ENCODE assay signal across 26 mouse cellular contexts in the genomic region with DNA sequence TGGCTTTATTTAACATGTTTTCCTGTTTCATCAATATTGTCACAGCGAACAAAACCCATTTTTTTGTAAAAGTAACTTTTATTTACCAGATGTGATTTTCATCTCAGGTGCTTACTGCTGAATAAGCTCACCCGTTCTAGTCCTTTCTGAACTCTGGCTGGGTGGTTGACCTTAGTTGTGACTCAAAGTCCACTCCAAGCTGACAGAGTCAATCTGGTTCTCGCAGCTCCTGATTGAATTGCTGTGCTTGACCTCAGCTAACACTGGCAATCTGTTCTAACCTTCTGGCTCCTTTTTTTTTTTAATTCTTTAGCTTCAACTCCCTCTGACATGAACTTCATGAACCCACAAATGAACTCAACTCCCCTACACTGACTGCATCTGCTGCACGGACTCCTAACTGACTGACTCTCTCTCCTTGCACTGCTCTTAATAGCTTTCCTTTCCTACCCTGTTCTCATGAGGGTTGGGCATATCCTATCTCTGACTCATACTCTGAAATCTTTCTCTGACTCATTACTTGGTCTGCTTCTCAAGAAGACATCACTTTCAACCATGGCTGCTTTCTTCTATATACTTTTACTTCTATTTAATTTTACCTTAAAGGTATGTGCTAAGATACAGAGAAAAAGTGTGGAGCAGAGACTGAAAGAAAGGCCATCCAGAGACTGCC.
DNase-seq lines count a peak whose midpoint lies in the region; ATAC-seq and TF ChIP-seq lines count a peak whose summit lies in the region.
"Had no signal": no experiment of that assay in that cellular context is flagged by ENCODE, and none has a peak within 500 bp of the region (broad histone marks: within the 10 kb centered on the region; RNA-seq: fewer than 3 reads in every experiment).

No protein-coding gene starts in this region.

- no peak for DNase-seq in hindbrain, embryonic 11.5 days (ENCODE audit: low spot score)
- DNase-seq in kidney, adult 9 months = peak; percentile 6
- DNase-seq in kidney, postnatal 25 days = no peak
- DNase-seq in 3T3-L1 (ENCODE audit: low read depth, low spot score) (peak; percentile 70), NIH3T3 (ENCODE audit: low read depth) (peak; percentile 2)
- DNase-seq in layer of hippocampus, adult 2 months (ENCODE audit: low spot score in 2 of 2) = no peak
- DNase-seq: adrenal gland, postnatal 10 days; adrenal gland, postnatal 36 days; cerebellum, adult 18-20 months; cerebellum, adult 9-10 months; cerebellum, postnatal 14 days; gastrocnemius, postnatal 10 days; gastrocnemius, postnatal 36 days; heart, adult 2 months; heart, postnatal 10 days; heart, postnatal 36 days had no signal

- H3K36me3 ChIP-seq in hindbrain, embryonic 11.5 days (ENCODE audit: control insufficient read depth, insufficient read depth, low read length) = no peaks in the 10 kb centered on the region
- H3K36me3 ChIP-seq in hindbrain, embryonic 13.5 days = no peaks in the 10 kb centered on the region
- H3K36me3 ChIP-seq: forebrain, embryonic 10.5 days; heart, embryonic 10.5 days; heart, embryonic 15.5 days; hindbrain, embryonic 10.5 days; hindbrain, embryonic 15.5 days had no signal

- H3K4me3 ChIP-seq in hindbrain, embryonic 11.5 days (ENCODE audit: low read depth, low read length) = no peak overlapping the region
- no peak overlapping the region for H3K4me3 ChIP-seq in hindbrain, embryonic 13.5 days
- no peak overlapping the region for H3K4me3 ChIP-seq in layer of hippocampus, adult 2 months
- H3K4me3 ChIP-seq: forebrain, embryonic 10.5 days; forebrain, embryonic 13.5 days; heart, adult 2 months; heart, embryonic 10.5 days; heart, embryonic 15.5 days; hindbrain, embryonic 10.5 days; hindbrain, embryonic 15.5 days had no signal

- H3K9ac ChIP-seq in hindbrain, embryonic 11.5 days (ENCODE audit: low read depth, low read length) = no peak overlapping the region
- H3K9ac ChIP-seq in hindbrain, embryonic 13.5 days = no peak overlapping the region
- H3K9ac ChIP-seq: forebrain, embryonic 13.5 days; heart, embryonic 15.5 days; hindbrain, embryonic 15.5 days had no signal

- no peak for TF ChIP-seq CTCF in layer of hippocampus, adult 2 months (conservative IDR thresholded peaks at IDR 0.05)

- no peak overlapping the region for H3K4me2 ChIP-seq in hindbrain, embryonic 11.5 days (replicated peaks; ENCODE audit: low read depth, low read length)
- H3K4me2 ChIP-seq in hindbrain, embryonic 13.5 days = no peak overlapping the region
- H3K4me2 ChIP-seq: forebrain, embryonic 13.5 days; heart, embryonic 15.5 days; hindbrain, embryonic 15.5 days had no signal

- ATAC-seq in hindbrain, embryonic 11.5 days (ENCODE audit: low FRiP score) = 0 out of 2 replicates have a peak, but pooled peaks have one; percentile 12
- no peak for ATAC-seq in hindbrain, embryonic 13.5 days (ENCODE audit: low FRiP score)
- ATAC-seq: CD4-positive, CD25-positive, alpha-beta regulatory T cell, adult 4 months; forebrain, embryonic 13.5 days; forebrain, embryonic 16.5 days; Patski had no signal

- no peak overlapping the region for H3K27ac ChIP-seq in hindbrain, embryonic 11.5 days (ENCODE audit: low read depth, low read length)
- H3K27ac ChIP-seq in hindbrain, embryonic 13.5 days = no peak overlapping the region
- no peak overlapping the region for H3K27ac ChIP-seq in layer of hippocampus, adult 2 months
- H3K27ac ChIP-seq: forebrain, embryonic 10.5 days; forebrain, embryonic 13.5 days; heart, adult 2 months; heart, embryonic 10.5 days; heart, embryonic 15.5 days; hindbrain, embryonic 10.5 days; hindbrain, embryonic 15.5 days had no signal

- no peaks in the 10 kb centered on the region for H3K9me3 ChIP-seq in hindbrain, embryonic 11.5 days (ENCODE audit: control insufficient read depth, low read length)
- no peaks in the 10 kb centered on the region for H3K9me3 ChIP-seq in hindbrain, embryonic 13.5 days
- H3K9me3 ChIP-seq: forebrain, embryonic 10.5 days; forebrain, embryonic 13.5 days; heart, embryonic 10.5 days; heart, embryonic 15.5 days; hindbrain, embryonic 10.5 days; hindbrain, embryonic 15.5 days had no signal

- WGBS in hindbrain, embryonic 11.5 days = 83% methylated on average over 4 of the region's 4 CpGs
- 85% methylated on average over 4 of the region's 4 CpGs for WGBS in hindbrain, embryonic 13.5 days

- no peaks in the 10 kb centered on the region for H3K27me3 ChIP-seq in hindbrain, embryonic 11.5 days (ENCODE audit: control insufficient read depth, insufficient read depth, low read length)
- no peaks in the 10 kb centered on the region for H3K27me3 ChIP-seq in hindbrain, embryonic 13.5 days
- H3K27me3 ChIP-seq: forebrain, embryonic 13.5 days; heart, embryonic 15.5 days; hindbrain, embryonic 15.5 days; Patski had no signal

- no peaks in the 10 kb centered on the region for H3K4me1 ChIP-seq in hindbrain, embryonic 11.5 days (replicated peaks; ENCODE audit: control insufficient read depth, insufficient read depth, low read length)
- no peaks in the 10 kb centered on the region for H3K4me1 ChIP-seq in hindbrain, embryonic 13.5 days (replicated peaks)
- H3K4me1 ChIP-seq: forebrain, embryonic 10.5 days; forebrain, embryonic 13.5 days; heart, embryonic 10.5 days; heart, embryonic 15.5 days; hindbrain, embryonic 10.5 days; hindbrain, embryonic 15.5 days had no signal

Comparison
In these comparisons a context has a peak if more than half of its experiments do, and no peak if none do; other contexts are left out.
1. DNase-seq: peak in kidney, adult 9 months (single experiment), 3T3-L1 (single experiment) and NIH3T3 (single experiment); none in hindbrain, embryonic 11.5 days (single experiment), kidney, postnatal 25 days (0 of 2) and layer of hippocampus, adult 2 months (0 of 2).